Mouse (Mus musculus) embryonic fibroblast, embryonic 13.5 days (primary cell): ENCODE data around the gene Gm16223.

Source experiments
- CTCF ChIP-seq: IDR thresholded peaks from 2 replicates; pipeline ENCODE4 v1.5.1; 2011; ENCODE audit warnings: mild to moderate bottlenecking, control low read depth, low read length, moderate library complexity, borderline replicate concordance; ENCODE audit not compliant: insufficient read depth
- POLR2A ChIP-seq: IDR thresholded peaks from 2 replicates; pipeline ENCODE4 v1.6.1; 2011; ENCODE audit warnings: low read depth, mild to moderate bottlenecking, control low read depth, low read length, moderate library complexity

GRCm38 (mm10) chr5:42239291-42239690, 171.5 kb downstream of the Gm16223 start:
- TF ChIP-seq CTCF (no peak), POLR2A (no peak)
